Mouse (Mus musculus) limb, embryonic 14.5 days (tissue): ENCODE data around the gene Pp2d1. TPM values are rescaled to one million over a fixed set of nuclear protein-coding genes. Genes with fewer than 3 reads are reported as not detected.
A peak's percentile ranks its signal among the peaks of the same experiment; 100 is the strongest.

Source experiments
- ATAC-seq: fragments of 200-750 bp; cut with Nextera tagmentation; 2 replicates; pipeline ENCODE4 v1.8.0; 2017; ENCODE audit warnings: low read depth, moderate number of reproducible peaks, moderate TSS enrichment; ENCODE audit not compliant: low FRiP score
- DNase-seq: peaks from one replicate; pipeline ENCODE4 v3.0.0-alpha.2; 2015; ENCODE audit warnings: low spot score
- H3K27ac ChIP-seq: fragments of 300-500 bp; sonication (generic); replicated peaks from 2 replicates; pipeline ENCODE4 v1.5.1; 2014; ENCODE audit warnings: low read depth, mild to moderate bottlenecking, low read length, moderate library complexity, mixed read lengths
- H3K27me3 ChIP-seq: fragments of 300-500 bp; sonication (generic); 2 replicates; pipeline ENCODE4 v1.6.1; 2014; ENCODE audit warnings: low read length, mixed read lengths; ENCODE audit not compliant: control insufficient read depth, insufficient read depth
- H3K36me3 ChIP-seq: fragments of 300-500 bp; sonication (generic); 2 replicates; pipeline ENCODE4 v1.6.1; 2014; ENCODE audit warnings: mild to moderate bottlenecking, low read length, moderate library complexity, mixed read lengths; ENCODE audit not compliant: control insufficient read depth, insufficient read depth
- H3K4me1 ChIP-seq: fragments of 300-500 bp; sonication (generic); 2 replicates; pipeline ENCODE4 v1.6.1; 2014; ENCODE audit warnings: antibody characterized with exemption, low read length, mixed read lengths; ENCODE audit not compliant: control insufficient read depth, insufficient read depth
- H3K4me2 ChIP-seq: fragments of 300-500 bp; sonication (generic); replicated peaks from 2 replicates; pipeline ENCODE4 v1.6.1; 2014; ENCODE audit warnings: low read depth, mild to moderate bottlenecking, low read length, moderate library complexity; ENCODE audit not compliant: severe bottlenecking
- H3K4me3 ChIP-seq: fragments of 300-500 bp; sonication (generic); replicated peaks from 2 replicates; pipeline ENCODE4 v1.5.1; 2014; ENCODE audit warnings: low read length
- H3K9ac ChIP-seq: fragments of 300-500 bp; sonication (generic); 2 replicates; pipeline ENCODE4 v1.6.1; 2014; ENCODE audit warnings: mild to moderate bottlenecking, low read depth, low read length, moderate library complexity; ENCODE audit not compliant: severe bottlenecking
- H3K9me3 ChIP-seq: fragments of 300-500 bp; sonication (generic); 2 replicates; pipeline ENCODE4 v1.6.1; 2016; ENCODE audit warnings: low read length; ENCODE audit not compliant: control insufficient read depth
- POLR2A ChIP-seq: fragments of 200-500 bp; IDR thresholded peaks from 2 replicates; pipeline ENCODE4 v1.8.0; 2012; ENCODE audit warnings: inconsistent platforms, mild to moderate bottlenecking, moderate library complexity, borderline replicate concordance; ENCODE audit not compliant: insufficient read depth, insufficient read length; ENCODE audit errors: extremely low read depth
- WGBS: fragments of 180-500 bp; shearing (Covaris S2); extraction: QIAGEN DNeasy Blood & Tissue Kit; methylation state at CpG from one replicate; pipeline ENCODE4 v1.1.7; 2014; 5-methylcytosine and 5-hydroxymethylcytosine counted together
- polyA plus RNA-seq, 2 experiments: library from polyadenylated mRNA; depleted of rRNA in 1 of 2; stranded (reverse) in 1 of 2; unstranded in 1 of 2; fragments of >200 nt; fragmentation: Nextera tagmentation in 1 of 2; extraction: Ambion mirVana in 1 of 2; gene quantifications; 2 replicates each; pipeline versions ENCODE4 v1.2.1 to v1.2.3; 2012 to 2014

Pp2d1 gene
- polyA plus RNA-seq, 2 experiments = 0.45 TPM; not detected in 1

GRCm38 (mm10) chr17:53551306-53552299, 12.4 kb upstream of the Pp2d1 start:
- TF ChIP-seq POLR2A = no peak
- H3K4me2 ChIP-seq = no peak overlapping the region
- H3K27ac ChIP-seq = no peak overlapping the region
- no peaks in the 10 kb centered on the region for H3K4me1 ChIP-seq
- no peaks in the 10 kb centered on the region for H3K36me3 ChIP-seq
- H3K9me3 ChIP-seq = no peaks in the 10 kb centered on the region
- DNase-seq = no peak
- no peak overlapping the region for H3K4me3 ChIP-seq
- WGBS = 83% methylated on average over 8 of the region's 8 CpGs
- no peak overlapping the region for H3K9ac ChIP-seq
- H3K27me3 ChIP-seq = no peaks in the 10 kb centered on the region
- ATAC-seq = no peak

GRCm38 (mm10) chr17:53543591-53544324, 4.5 kb upstream of the Pp2d1 start:
- Histone ChIP-seq H3K4me2 (0 out of 2 replicates have a peak overlapping the region, but pooled peaks have one; percentile 7), H3K4me1 (peaks cover 5% of the 10 kb centered on the region), H3K27ac (peak overlapping the region; percentile 10; the same call in 1 of the 2 replicates), H3K9me3 (no peaks in the 10 kb centered on the region), H3K4me3 (no peak overlapping the region), H3K27me3 (no peaks in the 10 kb centered on the region), H3K36me3 (no peaks in the 10 kb centered on the region), H3K9ac (no peak overlapping the region; the same call in 1 of the 2 replicates)
- no peak for TF ChIP-seq POLR2A
- WGBS = 44% methylated on average over 9 of the region's 9 CpGs
- ATAC-seq (0 out of 2 replicates have a peak, but pooled peaks have one; percentile 47), DNase-seq (peak; percentile 83)

- DNase-seq = no peak
- peaks cover 5% of the 10 kb centered on the region for H3K4me1 ChIP-seq
- 90% methylated on average over 4 of the region's 4 CpGs for WGBS
- no peak overlapping the region for H3K27ac ChIP-seq
- H3K4me3 ChIP-seq = no peak overlapping the region
- H3K9me3 ChIP-seq = no peaks in the 10 kb centered on the region
- TF ChIP-seq POLR2A = no peak
- H3K9ac ChIP-seq = no peak overlapping the region
- H3K4me2 ChIP-seq = no peak overlapping the region
- no peak for ATAC-seq
- no peaks in the 10 kb centered on the region for H3K36me3 ChIP-seq
- no peaks in the 10 kb centered on the region for H3K27me3 ChIP-seq
These were observed 3.3 kb upstream of the Pp2d1 start for GRCm38 (mm10) chr17:53542536-53542935.

- Histone ChIP-seq H3K27ac (no peak overlapping the region), H3K9ac (no peak overlapping the region), H3K4me1 (no peaks in the 10 kb centered on the region), H3K4me2 (no peak overlapping the region), H3K9me3 (no peaks in the 10 kb centered on the region), H3K4me3 (no peak overlapping the region), H3K27me3 (no peaks in the 10 kb centered on the region), H3K36me3 (no peaks in the 10 kb centered on the region)
- DNase-seq (no peak), ATAC-seq (no peak)
- 72% methylated on average over 2 of the region's 2 CpGs for WGBS
- no peak for TF ChIP-seq POLR2A
These were observed 6.8 kb downstream of the Pp2d1 start for GRCm38 (mm10) chr17:53532425-53532824.

GRCm38 (mm10) chr17:53531160-53531559, 8.1 kb downstream of the Pp2d1 start:
- DNase-seq (no peak), ATAC-seq (no peak)
- H3K27me3 ChIP-seq = no peaks in the 10 kb centered on the region
- no peak overlapping the region for H3K4me3 ChIP-seq
- no peaks in the 10 kb centered on the region for H3K36me3 ChIP-seq
- TF ChIP-seq POLR2A = no peak
- WGBS = 57% methylated on average over 2 of the region's 2 CpGs
- H3K27ac ChIP-seq = no peak overlapping the region
- H3K4me1 ChIP-seq = no peaks in the 10 kb centered on the region
- H3K9ac ChIP-seq = no peak overlapping the region
- H3K9me3 ChIP-seq = no peaks in the 10 kb centered on the region
- no peak overlapping the region for H3K4me2 ChIP-seq
